Mouse (Mus musculus) E14TG2a.4 (cell line): ENCODE measurements around the gene Gm49630.
"Not testable (repeated sequence)": the region's sequence is repeated elsewhere in the genome, so short reads cannot be mapped to it uniquely, and the experiment has no call there.

Experiments
- CTCF ChIP-seq: conservative IDR thresholded peaks from 2 replicates; pipeline ENCODE4 v1.5.1; 2014; ENCODE audit warnings: low read length
- NANOG ChIP-seq: IDR thresholded peaks from 2 replicates; pipeline ENCODE4 v1.6.1; 2014; ENCODE audit warnings: borderline replicate concordance, low read length, mixed read lengths
- POU5F1 ChIP-seq: IDR thresholded peaks from 2 replicates; pipeline ENCODE4 v1.6.1; 2014; ENCODE audit warnings: low read length, borderline replicate concordance

- not testable (repeated sequence) for TF ChIP-seq POU5F1, CTCF, NANOG
Measured at GRCm38 (mm10) chr17:7332745-7333144, 39.0 kb downstream of the Gm49630 start.
